Mouse (Mus musculus): ENCODE data around the gene Tsc22d3. TPM values are rescaled to one million over a fixed set of nuclear protein-coding genes. Genes with fewer than 3 reads are reported as not detected.
A peak's percentile ranks its signal among the peaks of the same experiment; 100 is the strongest.

Gene Tsc22d3
- polyA plus RNA-seq, 1 experiment from 2014 or later: 77.3 TPM

- no peak for ATAC-seq (ENCODE audit: low FRiP score, low TSS enrichment)
- Histone ChIP-seq H3K27me3 (ENCODE audit: control insufficient read depth, insufficient read depth, low read length) (no peaks in the 10 kb centered on the region), H3K9ac (ENCODE audit: low read length) (no peak overlapping the region), H3K4me3 (ENCODE audit: low read depth, low read length) (no peak overlapping the region), H3K36me3 (ENCODE audit: control insufficient read depth, insufficient read depth, low read length) (no peaks in the 10 kb centered on the region), H3K4me2 (replicated peaks; ENCODE audit: low read depth) (no peak overlapping the region), H3K4me1 (replicated peaks; ENCODE audit: control insufficient read depth, insufficient read depth) (no peaks in the 10 kb centered on the region), H3K9me3 (ENCODE audit: control insufficient read depth, low read length) (no peaks in the 10 kb centered on the region), H3K27ac (replicated peaks) (no peak overlapping the region)
- DNase-seq (ENCODE audit: low spot score): no peak
- TF ChIP-seq CTCF (IDR thresholded peaks at IDR 0.05; ENCODE audit: low read depth) (no peak), EP300 (optimal IDR thresholded peaks at IDR 0.05) (no peak)
- WGBS: 47% methylated on average over 2 of the region's 2 CpGs
Observed at GRCm38 (mm10) chrX:140572702-140573338, 27.6 kb downstream of the Tsc22d3 start.

DNA sequence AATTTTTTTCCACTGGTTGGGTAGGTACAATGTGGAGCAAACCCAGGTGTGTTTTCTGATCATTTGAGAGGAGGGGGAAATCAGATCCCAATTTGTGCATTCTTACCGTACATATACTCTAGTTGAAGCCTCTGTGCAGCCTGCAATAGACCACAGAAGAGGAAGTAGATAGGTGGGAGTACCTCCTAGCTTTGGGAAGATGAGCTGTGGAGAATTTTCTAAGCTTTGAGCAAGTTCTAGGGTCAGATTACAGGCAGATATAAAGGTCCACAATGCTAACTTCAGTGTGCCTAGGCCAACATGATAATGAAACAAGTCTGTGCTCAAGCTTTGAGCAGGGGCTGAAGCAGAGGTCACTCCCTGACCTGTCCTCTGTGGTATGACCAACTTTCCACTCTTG lies 30.9 kb downstream of the Tsc22d3 start:
- Histone ChIP-seq H3K4me2 (replicated peaks; ENCODE audit: low read depth) (no peak overlapping the region), H3K27ac (replicated peaks) (no peak overlapping the region), H3K9me3 (ENCODE audit: control insufficient read depth, low read length) (no peaks in the 10 kb centered on the region), H3K36me3 (ENCODE audit: control insufficient read depth, insufficient read depth, low read length) (no peaks in the 10 kb centered on the region), H3K27me3 (ENCODE audit: control insufficient read depth, insufficient read depth, low read length) (no peaks in the 10 kb centered on the region), H3K9ac (ENCODE audit: low read length) (no peak overlapping the region), H3K4me1 (replicated peaks; ENCODE audit: control insufficient read depth, insufficient read depth) (no peaks in the 10 kb centered on the region), H3K4me3 (ENCODE audit: low read depth, low read length) (no peak overlapping the region)
- ATAC-seq (ENCODE audit: low FRiP score, low TSS enrichment) (no peak), DNase-seq (ENCODE audit: low spot score) (no peak)
- TF ChIP-seq CTCF (IDR thresholded peaks at IDR 0.05; ENCODE audit: low read depth) (no peak), EP300 (optimal IDR thresholded peaks at IDR 0.05) (no peak)
- 82% methylated on average over 1 of the region's 1 CpGs for WGBS

DNA sequence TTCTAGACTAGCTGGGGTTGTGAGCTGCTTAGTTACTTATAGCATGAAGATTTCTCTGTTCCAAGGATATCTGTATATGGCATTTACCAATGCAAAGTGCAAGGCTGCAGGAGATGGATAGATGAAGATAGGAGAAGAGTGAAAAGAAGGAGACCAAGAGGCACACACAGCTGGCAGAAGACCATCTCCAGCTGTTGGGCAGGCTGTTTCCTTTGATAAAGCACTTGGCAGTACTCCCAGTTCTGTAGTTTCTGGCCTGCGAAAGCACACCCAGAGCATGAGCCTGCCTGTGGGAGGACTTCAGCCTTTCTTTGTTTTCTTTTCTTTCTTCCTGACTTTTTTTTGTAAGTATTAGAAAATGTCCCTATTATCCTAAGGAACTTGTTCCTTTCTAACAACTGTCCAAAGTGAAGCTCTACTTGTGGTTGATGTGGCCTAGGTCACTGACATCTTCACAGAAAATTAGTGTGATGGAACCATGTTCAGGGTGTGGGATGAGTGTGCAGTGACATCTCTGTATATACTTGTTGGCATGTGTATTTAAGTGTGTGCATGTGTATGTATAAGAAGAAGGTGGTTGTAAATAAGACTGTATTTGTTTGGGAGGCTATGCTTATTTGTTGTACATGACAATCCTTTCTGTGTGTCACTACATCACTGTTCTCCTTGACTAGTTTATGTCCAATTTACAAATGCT lies 32.6 kb downstream of the Tsc22d3 start:
- peak; percentile 56; the same call in 1 of the 2 replicates for ATAC-seq (ENCODE audit: low FRiP score, low TSS enrichment)
- peak; percentile 43 for DNase-seq (ENCODE audit: low spot score)
- 24% methylated on average over 1 of the region's 1 CpGs for WGBS

DNA sequence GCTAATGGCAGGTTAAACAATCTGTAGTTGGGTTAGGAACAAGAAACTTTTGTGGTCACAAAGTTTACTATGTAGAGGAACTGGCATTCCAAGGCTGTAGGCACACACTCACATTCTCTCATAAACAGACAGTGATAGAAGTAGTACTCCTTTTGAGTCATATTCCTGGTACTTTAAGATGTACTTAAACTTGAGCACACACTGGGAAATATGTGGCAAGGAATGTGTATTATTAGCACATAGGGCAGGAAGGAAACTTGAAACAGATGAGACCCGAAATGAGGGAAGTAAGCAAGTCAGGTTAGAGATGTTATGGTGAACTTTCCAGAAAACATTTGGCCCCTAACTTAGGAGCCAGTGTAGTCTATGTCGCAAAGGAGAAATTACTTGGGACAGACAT lies 34.7 kb downstream of the Tsc22d3 start:
- H3K36me3 ChIP-seq (ENCODE audit: control insufficient read depth, insufficient read depth, low read length): no peaks in the 10 kb centered on the region
- DNase-seq (ENCODE audit: low spot score) (no peak), ATAC-seq (ENCODE audit: low FRiP score, low TSS enrichment) (no peak)
- TF ChIP-seq CTCF (IDR thresholded peaks at IDR 0.05; ENCODE audit: low read depth): no peak
- no peak for TF ChIP-seq EP300 (optimal IDR thresholded peaks at IDR 0.05)
- no peak overlapping the region for H3K27ac ChIP-seq (replicated peaks)
- no peak overlapping the region for H3K4me3 ChIP-seq (ENCODE audit: low read depth, low read length)
- H3K4me1 ChIP-seq (replicated peaks; ENCODE audit: control insufficient read depth, insufficient read depth): no peaks in the 10 kb centered on the region
- no peaks in the 10 kb centered on the region for H3K27me3 ChIP-seq (ENCODE audit: control insufficient read depth, insufficient read depth, low read length)
- no peaks in the 10 kb centered on the region for H3K9me3 ChIP-seq (ENCODE audit: control insufficient read depth, low read length)
- H3K4me2 ChIP-seq (replicated peaks; ENCODE audit: low read depth): no peak overlapping the region
- H3K9ac ChIP-seq (ENCODE audit: low read length): no peak overlapping the region
- WGBS: 71% methylated on average over 2 of the region's 2 CpGs

More for the DNA sequence above, 32.6 kb downstream of the Tsc22d3 start:
- no peak for TF ChIP-seq EP300 (optimal IDR thresholded peaks at IDR 0.05)
- no peak for TF ChIP-seq CTCF (IDR thresholded peaks at IDR 0.05; ENCODE audit: low read depth)
- Histone ChIP-seq H3K27me3 (ENCODE audit: control insufficient read depth, insufficient read depth, low read length) (no peaks in the 10 kb centered on the region), H3K36me3 (ENCODE audit: control insufficient read depth, insufficient read depth, low read length) (no peaks in the 10 kb centered on the region), H3K4me2 (replicated peaks; ENCODE audit: low read depth) (no peak overlapping the region), H3K4me3 (ENCODE audit: low read depth, low read length) (no peak overlapping the region), H3K4me1 (replicated peaks; ENCODE audit: control insufficient read depth, insufficient read depth) (no peaks in the 10 kb centered on the region), H3K9ac (ENCODE audit: low read length) (no peak overlapping the region), H3K9me3 (ENCODE audit: control insufficient read depth, low read length) (no peaks in the 10 kb centered on the region), H3K27ac (replicated peaks) (no peak overlapping the region)

GRCm38 (mm10) chrX:140565212-140565611 lies 35.2 kb downstream of the Tsc22d3 start:
- TF ChIP-seq CTCF (IDR thresholded peaks at IDR 0.05; ENCODE audit: low read depth) (no peak), EP300 (optimal IDR thresholded peaks at IDR 0.05) (no peak)
- no peak; the same call in 1 of the 2 replicates for ATAC-seq (ENCODE audit: low FRiP score, low TSS enrichment)
- 93% methylated on average over 3 of the region's 3 CpGs for WGBS

DNA sequence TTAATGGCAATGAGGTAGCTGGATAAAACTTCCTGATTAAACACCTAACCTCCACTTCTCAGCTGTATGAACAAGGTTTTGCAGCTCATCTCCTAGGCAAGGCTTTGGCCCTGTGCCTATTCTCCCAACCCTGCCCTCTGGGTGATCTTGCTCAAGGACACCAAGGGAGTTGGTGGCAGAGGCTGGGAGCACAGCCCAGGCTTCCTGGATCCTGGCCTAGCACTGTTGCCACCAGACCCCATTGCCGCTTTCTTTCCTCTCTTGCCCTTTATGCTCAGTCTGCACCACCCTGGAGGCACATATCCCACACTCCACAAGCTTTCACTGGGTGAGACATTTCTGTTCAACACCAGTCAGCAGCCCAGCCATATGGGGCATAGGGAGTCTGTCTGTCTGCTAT lies 35.7 kb downstream of the Tsc22d3 start:
- Histone ChIP-seq H3K4me1 (replicated peaks; ENCODE audit: control insufficient read depth, insufficient read depth) (no peaks in the 10 kb centered on the region), H3K36me3 (ENCODE audit: control insufficient read depth, insufficient read depth, low read length) (no peaks in the 10 kb centered on the region), H3K27me3 (ENCODE audit: control insufficient read depth, insufficient read depth, low read length) (no peaks in the 10 kb centered on the region), H3K9me3 (ENCODE audit: control insufficient read depth, low read length) (no peaks in the 10 kb centered on the region), H3K4me3 (ENCODE audit: low read depth, low read length) (no peak overlapping the region), H3K4me2 (replicated peaks; ENCODE audit: low read depth) (no peak overlapping the region), H3K27ac (replicated peaks) (no peak overlapping the region), H3K9ac (ENCODE audit: low read length) (no peak overlapping the region)
- ATAC-seq (ENCODE audit: low FRiP score, low TSS enrichment) (no peak), DNase-seq (ENCODE audit: low spot score) (no peak)
- 100% methylated on average over 1 of the region's 1 CpGs for whole genome bisulfite sequencing
- no peak for TF ChIP-seq CTCF (IDR thresholded peaks at IDR 0.05; ENCODE audit: low read depth)
- no peak for TF ChIP-seq EP300 (optimal IDR thresholded peaks at IDR 0.05)

More at GRCm38 (mm10) chrX:140565212-140565611, 35.2 kb downstream of the Tsc22d3 start:
- Histone ChIP-seq H3K36me3 (ENCODE audit: control insufficient read depth, insufficient read depth, low read length) (no peaks in the 10 kb centered on the region), H3K27me3 (ENCODE audit: control insufficient read depth, insufficient read depth, low read length) (no peaks in the 10 kb centered on the region), H3K27ac (replicated peaks) (no peak overlapping the region), H3K4me2 (replicated peaks; ENCODE audit: low read depth) (no peak overlapping the region), H3K9me3 (ENCODE audit: control insufficient read depth, low read length) (no peaks in the 10 kb centered on the region), H3K4me1 (replicated peaks; ENCODE audit: control insufficient read depth, insufficient read depth) (no peaks in the 10 kb centered on the region), H3K4me3 (ENCODE audit: low read depth, low read length) (no peak overlapping the region), H3K9ac (ENCODE audit: low read length) (no peak overlapping the region)
- DNase-seq (ENCODE audit: low spot score): no peak

All from stomach, postnatal 0 days (tissue).